Mouse (Mus musculus) midbrain, embryonic 16.5 days (tissue): ENCODE results near the gene Chrna4. TPM values are rescaled to one million over a fixed set of nuclear protein-coding genes. Genes with fewer than 3 reads are reported as not detected.

Experiments used
- ATAC-seq: fragments of 200-750 bp; cut with Nextera tagmentation; 2 replicates; pipeline ENCODE4 v1.8.0; 2017; ENCODE audit warnings: moderate TSS enrichment
- H3K27ac ChIP-seq: fragments of 300-500 bp; sonication (generic); 2 replicates; pipeline ENCODE4 v1.5.1; 2014; ENCODE audit warnings: mild to moderate bottlenecking, low read length, mixed read lengths
- H3K27me3 ChIP-seq: fragments of 300-500 bp; sonication (generic); 2 replicates; pipeline ENCODE4 v1.6.1; 2014; ENCODE audit warnings: low read depth, low read length, mixed read lengths; ENCODE audit not compliant: control insufficient read depth, insufficient read depth
- H3K36me3 ChIP-seq: fragments of 300-500 bp; sonication (generic); 2 replicates; pipeline ENCODE4 v1.6.1; 2014; ENCODE audit warnings: mild to moderate bottlenecking, low read length, moderate library complexity, mixed read lengths; ENCODE audit not compliant: control insufficient read depth, insufficient read depth
- H3K4me1 ChIP-seq: fragments of 300-500 bp; sonication (generic); 2 replicates; pipeline ENCODE4 v1.6.1; 2014; ENCODE audit warnings: mild to moderate bottlenecking, low read length, mixed read lengths; ENCODE audit not compliant: control insufficient read depth, insufficient read depth
- H3K4me2 ChIP-seq: fragments of 300-500 bp; sonication (generic); 2 replicates; pipeline ENCODE4 v1.6.1; 2014; ENCODE audit warnings: mild to moderate bottlenecking, low read length, mixed read lengths
- H3K4me3 ChIP-seq: fragments of 300-500 bp; sonication (generic); 2 replicates; pipeline ENCODE4 v1.5.1; 2014; ENCODE audit warnings: low read depth, mild to moderate bottlenecking, low read length, moderate library complexity, mixed read lengths
- H3K9ac ChIP-seq: fragments of 300-500 bp; sonication (generic); 2 replicates; pipeline ENCODE4 v1.6.1; 2014; ENCODE audit warnings: low read depth, low read length, mixed read lengths
- H3K9me3 ChIP-seq: fragments of 300-500 bp; sonication (generic); replicated peaks from 2 replicates; pipeline ENCODE4 v1.6.1; 2014; ENCODE audit warnings: mild to moderate bottlenecking, low read length, mixed read lengths; ENCODE audit not compliant: control insufficient read depth, poor library complexity, severe bottlenecking
- WGBS: fragments of 180-500 bp; shearing (Covaris S2); extraction: QIAGEN DNeasy Blood & Tissue Kit; methylation state at CpG from one replicate; pipeline ENCODE4 v1.1.7; 2014; 5-methylcytosine and 5-hydroxymethylcytosine counted together
- polyA plus RNA-seq: library from polyadenylated mRNA; unstranded; fragments of >200 nt; fragmentation: Nextera tagmentation; extraction: Ambion mirVana; gene quantifications from 2 replicates; pipeline ENCODE4 v1.2.1, GENCODE M21; 2015

Chrna4 gene
- polyA plus RNA-seq, 1 experiment from 2014 or later: 48.3 TPM

DNA sequence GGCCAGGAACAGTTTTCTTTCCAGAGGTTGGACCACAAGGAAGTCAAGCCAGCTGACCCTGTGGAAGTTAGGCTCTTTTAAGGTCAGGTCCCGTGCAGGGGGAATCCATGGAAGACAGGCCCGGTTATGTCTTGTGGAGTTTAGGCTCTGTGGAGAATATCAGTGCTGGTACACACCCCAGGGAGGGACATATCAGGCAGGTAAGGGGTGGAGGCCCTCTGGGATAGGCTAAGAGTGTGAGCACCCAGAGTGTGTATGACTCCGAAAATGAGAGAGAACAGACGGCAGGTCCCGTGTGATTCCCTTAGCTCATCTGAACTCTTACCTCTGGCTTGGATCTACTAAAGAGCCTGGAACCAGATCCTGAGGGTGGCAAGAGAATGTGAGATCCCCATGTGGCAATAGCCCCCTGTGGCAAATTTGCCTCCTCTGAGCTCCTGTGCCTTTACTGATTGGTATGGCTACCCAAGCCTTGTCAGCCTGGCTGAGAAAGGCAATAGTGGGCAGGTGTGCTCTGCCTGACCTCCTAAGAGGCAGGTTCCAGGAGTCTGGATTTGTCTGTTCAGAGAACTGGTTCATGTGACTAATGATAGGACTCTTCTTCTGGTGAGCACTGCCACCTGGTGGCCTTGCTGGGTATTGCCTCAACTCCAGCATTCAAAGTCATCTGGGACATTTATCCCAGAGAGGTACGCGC is 28.5 kb upstream of the Chrna4 start:
- H3K4me2 ChIP-seq: no peak overlapping the region
- H3K27ac ChIP-seq: no peak overlapping the region
- H3K4me3 ChIP-seq: no peak overlapping the region
- no peaks in the 10 kb centered on the region for H3K27me3 ChIP-seq
- H3K9me3 ChIP-seq: no peaks in the 10 kb centered on the region
- no peaks in the 10 kb centered on the region for H3K4me1 ChIP-seq
- no peaks in the 10 kb centered on the region for H3K36me3 ChIP-seq
- H3K9ac ChIP-seq: no peak overlapping the region
- ATAC-seq: peak; percentile 71
- WGBS: 61% methylated on average over 7 of the region's 7 CpGs

GRCm38 (mm10) chr2:181070136-181070535 is 26.8 kb upstream of the Chrna4 start:
- H3K9ac ChIP-seq: no peak overlapping the region
- H3K27ac ChIP-seq: no peak overlapping the region
- no peaks in the 10 kb centered on the region for H3K36me3 ChIP-seq
- H3K27me3 ChIP-seq: no peaks in the 10 kb centered on the region
- no peak for ATAC-seq
- no peak overlapping the region for H3K4me2 ChIP-seq
- no peaks in the 10 kb centered on the region for H3K4me1 ChIP-seq
- no peaks in the 10 kb centered on the region for H3K9me3 ChIP-seq
- H3K4me3 ChIP-seq: no peak overlapping the region
- 63% methylated on average over 7 of the region's 7 CpGs for WGBS

DNA sequence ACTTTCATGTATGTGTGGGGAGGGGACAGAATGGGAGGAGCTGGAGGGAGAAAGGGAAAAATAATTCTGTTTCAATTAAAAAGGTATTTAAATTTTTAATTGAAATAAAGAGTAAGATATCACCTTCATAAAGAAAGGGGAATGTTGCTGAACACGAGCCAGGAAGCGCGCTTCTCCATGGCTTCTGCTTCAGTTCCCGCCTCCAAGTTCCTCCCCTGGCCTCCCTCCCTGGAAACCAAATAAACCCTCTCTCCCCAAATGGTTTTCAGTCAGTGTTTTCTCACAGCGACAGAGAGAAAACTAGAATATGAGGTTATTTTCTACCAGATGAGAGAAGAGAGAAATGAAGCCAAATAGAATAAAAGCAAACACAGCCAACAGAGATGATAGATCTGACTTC is 25.2 kb upstream of the Chrna4 start:
- no peak overlapping the region for H3K4me3 ChIP-seq
- no peak for ATAC-seq

GRCm38 (mm10) chr2:181065827-181066226 is 22.5 kb upstream of the Chrna4 start:
- 64% methylated on average over 4 of the region's 4 CpGs for WGBS
- H3K9me3 ChIP-seq: no peaks in the 10 kb centered on the region
- H3K27ac ChIP-seq: no peak overlapping the region

More for the DNA sequence above, 25.2 kb upstream of the Chrna4 start:
- no peak overlapping the region for H3K9ac ChIP-seq
- 76% methylated on average over 5 of the region's 5 CpGs for WGBS
- no peaks in the 10 kb centered on the region for H3K4me1 ChIP-seq
- H3K27ac ChIP-seq: no peak overlapping the region
- H3K36me3 ChIP-seq: no peaks in the 10 kb centered on the region
- no peak overlapping the region for H3K4me2 ChIP-seq
- no peaks in the 10 kb centered on the region for H3K27me3 ChIP-seq
- no peaks in the 10 kb centered on the region for H3K9me3 ChIP-seq

DNA sequence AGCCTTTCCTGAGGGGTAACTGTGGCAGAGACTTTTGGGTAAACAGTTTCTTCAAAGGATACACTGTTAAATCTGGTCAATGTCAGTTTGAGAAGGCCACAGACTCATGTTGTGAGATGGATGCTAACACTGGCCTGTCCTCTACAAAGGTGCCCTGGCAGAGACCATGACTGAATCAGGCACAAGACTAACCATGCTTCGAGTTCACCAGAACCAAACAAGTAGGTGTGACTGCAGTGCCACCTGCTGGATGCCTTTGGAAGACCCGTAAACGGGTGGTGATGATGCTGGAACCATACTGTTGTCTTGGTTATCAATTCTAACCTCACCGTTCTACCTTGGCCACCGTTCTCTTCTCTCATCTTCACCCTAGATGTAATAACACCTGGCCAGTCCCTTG is 16.8 kb upstream of the Chrna4 start:
- Histone ChIP-seq H3K9me3 (no peaks in the 10 kb centered on the region), H3K4me3 (no peak overlapping the region), H3K4me1 (peaks cover 8% of the 10 kb centered on the region), H3K27me3 (no peaks in the 10 kb centered on the region), H3K4me2 (no peak overlapping the region), H3K36me3 (no peaks in the 10 kb centered on the region), H3K27ac (no peak overlapping the region), H3K9ac (no peak overlapping the region)
- WGBS: 14% methylated on average over 5 of the region's 5 CpGs
- ATAC-seq: peak; percentile 76

More at GRCm38 (mm10) chr2:181065827-181066226, 22.5 kb upstream of the Chrna4 start:
- Histone ChIP-seq H3K4me3 (no peak overlapping the region), H3K36me3 (no peaks in the 10 kb centered on the region), H3K4me1 (no peaks in the 10 kb centered on the region), H3K4me2 (no peak overlapping the region), H3K9ac (no peak overlapping the region), H3K27me3 (no peaks in the 10 kb centered on the region)
- no peak for ATAC-seq

DNA sequence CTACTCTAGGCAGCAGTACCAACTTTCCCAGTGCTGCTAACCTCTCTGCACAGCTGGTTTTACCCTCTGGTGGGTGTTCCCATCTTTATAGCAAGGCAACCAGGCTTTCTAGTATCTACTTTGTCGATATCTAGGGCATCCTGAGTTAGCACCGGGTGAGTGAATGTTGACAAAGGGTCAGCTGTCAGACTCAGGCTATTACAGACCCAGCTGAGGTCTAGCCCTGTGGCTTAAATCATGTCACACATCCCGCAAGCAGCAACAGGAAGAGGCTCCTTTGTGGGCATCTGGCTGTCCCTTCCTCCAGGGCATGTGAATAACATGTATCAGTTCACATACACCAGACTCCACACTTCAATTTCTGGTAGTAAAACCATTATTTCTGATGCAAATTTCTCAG is 14.8 kb upstream of the Chrna4 start:
- Histone ChIP-seq H3K27me3 (no peaks in the 10 kb centered on the region), H3K27ac (no peak overlapping the region), H3K4me1 (peaks cover 8% of the 10 kb centered on the region), H3K9ac (no peak overlapping the region), H3K4me2 (no peak overlapping the region), H3K36me3 (no peaks in the 10 kb centered on the region), H3K4me3 (no peak overlapping the region), H3K9me3 (no peaks in the 10 kb centered on the region)
- ATAC-seq: no peak; the same call in 1 of the 2 replicates
- WGBS: 50% methylated on average over 3 of the region's 3 CpGs

- peak; percentile 73 for ATAC-seq
- H3K36me3 ChIP-seq: no peaks in the 10 kb centered on the region
- H3K4me3 ChIP-seq: no peak overlapping the region
- peak overlapping the region; percentile 40 for H3K27ac ChIP-seq
- peaks cover 8% of the 10 kb centered on the region for H3K4me1 ChIP-seq
- no peaks in the 10 kb centered on the region for H3K9me3 ChIP-seq
- WGBS: 26% methylated on average over 8 of the region's 8 CpGs
- H3K9ac ChIP-seq: no peak overlapping the region
- no peaks in the 10 kb centered on the region for H3K27me3 ChIP-seq
- no peak overlapping the region for H3K4me2 ChIP-seq
Measured at GRCm38 (mm10) chr2:181057341-181057740, 14.0 kb upstream of the Chrna4 start.

DNA sequence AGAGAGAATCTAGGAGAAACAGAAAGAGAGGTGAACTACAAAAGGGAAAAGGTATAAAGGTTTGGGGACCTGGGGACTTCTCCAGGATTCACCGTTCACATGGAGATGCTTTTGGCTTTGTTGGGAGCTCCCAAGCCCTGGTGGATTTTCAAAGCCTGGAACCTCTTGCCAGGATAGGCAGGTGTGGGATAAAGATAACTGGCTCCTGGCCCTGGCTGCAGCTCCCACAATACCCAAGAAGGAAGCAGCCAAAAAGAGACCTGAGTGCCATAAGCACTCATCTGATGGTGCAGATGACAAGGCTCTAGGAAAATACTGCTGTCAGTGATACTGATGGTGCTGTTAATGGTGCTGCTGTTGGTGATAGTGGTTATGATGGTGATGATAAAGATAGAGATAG is 8.8 kb upstream of the Chrna4 start:
- Histone ChIP-seq H3K9ac (no peak overlapping the region), H3K4me1 (no peaks in the 10 kb centered on the region), H3K27ac (no peak overlapping the region), H3K27me3 (no peaks in the 10 kb centered on the region), H3K36me3 (no peaks in the 10 kb centered on the region), H3K4me2 (no peak overlapping the region), H3K4me3 (no peak overlapping the region), H3K9me3 (no peaks in the 10 kb centered on the region)
- ATAC-seq: no peak
- WGBS: 80% methylated on average over 1 of the region's 1 CpGs

DNA sequence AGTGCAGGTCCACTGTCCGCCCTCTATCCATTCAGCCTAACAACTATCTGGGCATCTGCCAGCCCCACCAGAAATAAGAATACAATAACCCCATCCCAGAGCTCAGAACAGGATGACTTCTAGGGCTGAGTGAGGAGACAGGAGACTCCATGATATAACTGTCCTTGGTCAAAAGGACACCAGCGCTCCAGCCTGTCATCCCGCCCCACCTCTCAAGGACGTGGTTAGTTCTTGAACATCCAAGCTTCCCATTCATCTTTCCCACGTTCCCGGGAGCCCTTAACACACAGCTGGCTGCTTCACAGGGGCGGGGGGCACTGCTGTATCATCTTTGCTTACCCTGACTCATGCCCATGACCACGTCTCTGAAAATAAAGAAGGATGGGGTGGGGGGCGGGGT is 5.6 kb upstream of the Chrna4 start:
- H3K4me2 ChIP-seq: no peak overlapping the region
- 82% methylated on average over 9 of the region's 9 CpGs for WGBS
- no peak for ATAC-seq

More for the DNA sequence above, 5.6 kb upstream of the Chrna4 start:
- H3K4me3 ChIP-seq: no peak overlapping the region
- H3K9ac ChIP-seq: no peak overlapping the region
- no peaks in the 10 kb centered on the region for H3K27me3 ChIP-seq
- no peak overlapping the region for H3K27ac ChIP-seq
- H3K4me1 ChIP-seq: peaks cover under 1% of the 10 kb centered on the region; the same call in 1 of the 2 replicates
- H3K36me3 ChIP-seq: no peaks in the 10 kb centered on the region
- H3K9me3 ChIP-seq: no peaks in the 10 kb centered on the region
